Mouse (Mus musculus) mesoderm, embryonic 11.5 days (tissue): ENCODE measurements at regions not wholly inside any gene's neighbourhood (a gene's known extent, or its start where the extent isn't known, plus 50 kb on each side); places are given as distances from the start of the nearest gene placed in this dataset.

ENCODE experiments used
- DNase-seq: peaks from one replicate; pipeline ENCODE4 v3.0.0-alpha.2; 2012; ENCODE audit warnings: low read depth, low spot score

DNA sequence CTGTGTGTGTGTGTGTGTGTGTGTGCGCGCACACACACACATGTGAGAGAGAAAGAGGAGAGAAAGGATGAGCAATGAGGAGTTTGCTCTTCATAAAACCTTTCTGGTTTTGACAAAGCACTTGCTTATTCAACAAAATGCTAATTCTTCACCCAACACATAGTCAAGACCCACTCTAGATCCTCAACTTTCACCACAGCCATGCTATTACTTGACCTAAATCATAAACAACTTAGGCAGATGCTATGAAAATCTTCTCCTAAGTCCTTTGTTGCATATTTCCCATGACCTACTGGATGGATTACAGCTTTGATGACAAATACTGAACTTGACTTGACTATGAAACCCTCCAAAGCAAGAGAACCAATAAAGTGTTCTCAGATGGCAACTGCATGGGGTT is 196.3 kb upstream of the Ank start:
- no peak for DNase-seq

DNA sequence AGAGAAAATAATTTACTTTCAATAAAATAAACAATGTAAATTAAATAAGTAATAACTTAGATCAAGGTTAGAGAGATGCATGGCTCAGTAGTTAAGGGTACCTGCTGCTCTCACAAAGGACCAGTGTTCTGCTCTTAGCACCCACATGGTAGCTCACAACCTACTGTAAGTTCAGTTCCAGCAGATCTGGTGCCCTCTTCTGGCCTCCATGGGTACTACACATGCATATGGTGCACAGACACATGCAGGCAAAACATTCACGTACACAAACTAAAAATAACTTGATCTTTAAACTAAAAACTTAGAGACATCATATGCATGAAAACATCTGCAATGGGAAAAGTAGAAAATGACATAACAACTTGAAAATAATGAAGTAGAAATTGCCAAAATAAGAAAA is 184.2 kb upstream of the Ank start:
- DNase-seq, result peak; percentile 11

DNA sequence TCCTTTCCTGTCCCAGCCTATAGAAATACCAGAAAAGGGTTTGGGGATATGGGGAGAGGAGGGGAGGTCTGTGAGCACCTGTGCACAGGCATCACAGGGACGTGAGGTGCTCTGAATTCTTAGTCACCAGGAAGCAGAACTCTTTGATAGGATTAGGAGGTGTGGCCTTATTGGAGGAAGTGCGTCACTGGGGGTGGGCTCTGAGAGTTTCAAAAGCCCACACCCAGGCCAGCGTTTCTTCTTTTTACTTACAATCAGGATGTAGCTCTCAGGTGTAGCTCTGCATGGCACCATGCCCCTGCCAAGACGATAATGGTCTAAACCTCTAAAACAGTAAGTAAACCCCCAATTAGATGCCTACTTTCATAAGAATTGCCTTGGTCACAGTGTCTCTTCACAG is 162.6 kb upstream of the Ank start:
- DNase-seq, result no peak

DNA sequence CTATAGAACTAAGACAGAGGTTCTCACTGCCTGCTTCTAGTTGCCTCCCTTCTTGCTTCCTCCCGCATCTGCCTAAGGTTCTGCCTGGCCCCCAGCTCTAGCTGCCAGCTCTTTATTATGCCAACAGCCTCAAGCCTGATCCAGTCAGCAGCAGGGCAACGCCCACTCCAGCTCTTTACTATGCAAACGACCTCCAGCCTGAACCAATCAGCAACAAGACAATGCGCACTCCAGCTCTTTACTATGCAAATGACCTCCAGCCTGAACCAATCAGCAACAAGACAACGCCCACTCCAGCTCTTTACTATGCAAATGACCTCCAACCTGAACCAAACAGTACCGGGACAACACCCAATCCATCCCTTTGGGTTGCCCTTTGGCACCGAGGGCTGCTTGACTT is 162.2 kb upstream of the Ank start:
- DNase-seq, result peak; percentile 16

DNA sequence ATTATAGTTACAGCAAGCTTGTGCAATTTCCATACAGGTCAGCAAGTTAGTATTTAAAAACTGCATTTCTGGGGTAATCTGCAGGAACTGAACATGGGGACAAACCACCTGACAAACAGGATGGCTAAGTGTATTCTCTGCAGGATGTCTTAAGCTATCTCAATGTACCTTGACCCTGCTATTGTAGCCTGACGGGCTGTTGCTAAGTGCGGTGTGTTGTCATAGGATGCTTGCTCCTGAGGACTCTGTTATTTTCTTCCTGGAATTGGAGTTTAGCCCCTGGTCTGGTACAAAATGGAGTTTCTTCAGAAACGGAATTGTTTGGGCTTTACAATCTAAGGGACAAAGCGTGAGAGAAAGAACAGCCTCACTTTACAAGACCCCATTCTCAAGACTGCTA is 161.4 kb upstream of the Ank start:
- DNase-seq, result no peak

DNA sequence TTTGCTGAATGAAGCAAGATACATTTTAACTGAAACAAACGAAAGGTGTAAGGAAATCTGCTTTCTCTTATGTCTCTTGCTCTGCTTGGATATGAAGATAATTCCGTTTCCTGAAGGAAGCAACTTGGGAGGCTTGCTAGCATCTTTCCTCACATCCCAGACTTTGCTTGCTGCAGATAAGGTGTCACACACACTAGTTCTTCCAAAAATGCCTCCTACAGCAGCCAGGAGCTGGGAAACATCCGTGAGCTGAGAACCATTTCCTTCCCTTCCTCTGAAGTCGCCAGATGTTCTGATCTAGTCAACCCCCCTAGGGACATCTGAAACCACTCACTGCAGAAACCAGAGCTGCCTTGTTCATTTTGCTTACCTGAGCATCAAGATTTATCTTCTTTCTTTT is 157.8 kb upstream of the Ank start:
- DNase-seq, result no peak

DNA sequence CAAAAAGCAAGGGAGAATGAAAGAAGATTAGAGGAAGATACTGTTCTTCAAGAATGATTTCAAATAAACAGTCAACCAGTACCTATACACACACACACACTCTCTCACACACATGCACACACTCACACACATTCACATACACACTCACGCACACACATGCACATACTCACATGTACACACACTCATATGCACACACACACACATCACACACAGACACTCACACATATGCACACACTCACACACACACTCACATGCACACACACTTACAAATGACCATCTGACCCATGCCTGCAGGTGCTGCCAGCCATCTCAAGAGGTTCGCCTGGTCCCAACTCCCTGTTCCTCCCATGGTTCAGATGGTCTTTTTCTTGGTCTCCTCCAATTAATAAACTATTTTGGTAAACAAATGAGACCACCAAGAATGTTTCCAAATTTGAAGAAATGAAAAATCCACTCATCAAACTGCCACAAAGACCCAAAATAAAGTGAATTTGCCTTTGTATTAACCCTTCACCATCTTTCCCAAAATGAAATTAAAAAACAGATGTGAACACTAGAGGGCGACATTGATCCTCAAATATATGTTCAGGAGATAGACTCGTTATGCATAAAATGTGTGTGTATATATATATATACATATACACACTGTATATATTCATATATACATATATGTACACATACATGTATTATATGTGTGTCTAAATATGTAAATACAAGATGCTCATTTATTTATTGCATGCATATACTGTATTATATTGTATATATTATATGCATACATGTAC is 150.3 kb upstream of the Ank start:
- DNase-seq, result peak; percentile 49

DNA sequence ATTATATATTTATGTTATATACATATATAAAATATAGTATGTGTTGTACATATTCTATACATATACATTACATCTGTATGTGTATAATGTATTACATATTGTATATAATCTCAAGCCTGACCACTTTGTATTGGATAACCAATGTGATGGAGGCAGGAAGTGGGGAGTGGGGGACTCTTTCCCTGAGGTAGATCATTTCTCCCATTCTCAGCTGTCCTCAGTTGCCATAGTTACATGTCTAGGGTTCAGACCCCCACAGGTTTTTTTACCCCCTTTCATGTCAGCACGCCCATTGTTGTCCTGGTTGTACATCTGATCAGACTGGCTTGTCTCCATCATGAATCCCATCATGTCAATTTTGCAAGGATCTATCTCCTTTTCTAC is 149.7 kb upstream of the Ank start:
- DNase-seq, result no peak

DNA sequence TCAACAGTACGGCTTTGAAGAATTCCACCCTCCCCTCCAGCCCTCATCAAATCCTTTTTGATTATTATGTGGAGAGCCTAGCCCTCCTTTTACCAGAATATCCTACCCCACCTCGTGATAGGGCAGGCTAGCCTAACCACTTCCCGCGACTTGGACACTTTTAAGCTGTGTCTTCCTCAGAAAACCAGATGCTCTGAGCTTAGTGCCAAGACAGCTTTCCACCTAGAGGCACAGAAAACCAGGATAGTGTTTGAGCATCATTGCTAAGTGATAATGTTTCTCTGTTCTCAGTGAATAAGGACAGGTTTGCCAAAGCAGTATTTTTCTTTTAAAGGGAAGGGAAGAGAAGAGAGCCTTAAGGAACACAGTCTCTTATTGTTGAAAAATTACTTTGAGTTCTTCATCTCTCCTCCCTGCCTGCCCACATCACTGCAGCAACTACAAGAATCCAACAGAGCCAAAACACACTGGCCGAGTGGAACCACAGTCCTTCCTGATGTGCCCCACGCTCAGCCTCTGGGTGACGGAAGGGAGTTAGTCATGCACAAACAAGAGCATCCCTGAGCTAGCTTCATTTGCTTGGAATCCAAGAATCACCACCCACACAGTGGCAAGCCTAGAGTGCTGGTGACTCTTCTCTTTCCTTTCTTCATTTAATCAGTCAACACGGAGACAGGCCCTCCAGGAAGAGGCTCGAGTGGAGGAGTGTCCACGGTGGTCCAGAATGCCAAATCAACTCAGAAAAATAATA is 144.4 kb upstream of the Ank start:
- DNase-seq, result no peak

DNA sequence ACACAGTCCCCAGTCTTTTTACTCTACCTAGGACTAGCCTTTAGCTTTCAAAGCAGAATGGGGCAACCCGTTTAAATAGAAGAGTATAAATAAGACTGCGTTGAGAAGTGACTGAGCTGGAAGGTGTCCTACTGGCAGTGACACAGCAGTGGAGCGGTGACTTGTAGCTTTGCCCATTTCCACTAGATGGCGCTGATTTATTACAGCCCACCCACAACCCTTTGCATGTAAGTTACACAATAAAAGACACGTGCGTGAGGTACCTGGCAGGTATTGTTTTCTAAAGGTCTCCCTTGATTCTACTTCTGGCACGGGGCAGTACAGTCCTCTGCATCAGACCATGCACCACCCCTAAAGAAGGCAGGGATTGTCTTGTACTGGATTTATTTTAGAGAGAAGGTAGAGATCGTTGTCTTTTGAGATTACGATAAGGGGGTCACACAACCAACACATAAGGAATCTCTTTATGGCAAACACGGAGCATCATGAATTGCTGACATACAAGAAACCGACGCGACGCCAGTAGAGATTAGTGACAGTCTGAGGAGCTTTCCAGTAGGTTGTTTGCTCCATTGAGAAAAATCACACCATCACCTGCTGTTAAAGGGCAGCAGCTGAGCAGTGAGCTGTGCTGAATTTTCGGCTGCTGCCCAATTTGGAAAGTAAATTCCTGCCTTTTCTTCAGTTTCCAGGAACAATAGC is 140.5 kb upstream of the Ank start:
- DNase-seq, result peak; percentile 73

DNA sequence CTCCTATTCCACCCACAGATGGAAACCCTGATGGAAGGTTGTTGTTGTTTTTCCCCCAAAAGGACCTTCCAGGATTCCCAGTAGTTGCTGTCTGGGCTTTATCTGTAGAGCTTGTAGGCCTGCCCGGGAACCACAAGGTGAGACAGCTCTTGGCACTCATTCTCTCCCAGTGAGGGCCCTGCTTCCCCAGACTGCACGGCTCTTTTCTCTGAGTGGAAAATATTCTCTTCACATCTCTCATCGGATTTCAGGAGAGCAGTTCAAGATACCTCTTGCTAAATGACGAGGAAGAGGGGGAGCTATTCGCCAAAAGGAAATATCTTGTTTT is 140.0 kb upstream of the Ank start:
- no peak for DNase-seq

DNA sequence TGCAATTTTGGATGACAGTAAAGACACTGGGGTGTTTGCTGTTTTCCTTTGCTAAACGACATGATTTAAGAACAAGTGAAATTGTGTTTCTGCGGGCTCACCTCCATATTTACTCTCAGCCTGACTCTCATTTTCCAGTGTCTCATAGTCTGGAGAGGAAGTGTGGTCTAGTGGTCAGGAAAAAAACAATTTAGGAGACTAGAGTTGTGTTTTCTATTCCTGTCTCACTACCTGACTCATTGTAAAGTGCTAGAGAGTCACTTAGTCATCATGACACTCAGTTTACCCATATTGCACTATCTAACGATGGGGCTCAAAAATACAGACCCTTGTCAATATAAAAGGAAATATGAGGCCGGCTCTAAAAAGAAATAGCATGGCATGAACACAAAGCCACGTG is 138.7 kb upstream of the Ank start:
- no peak for DNase-seq

DNA sequence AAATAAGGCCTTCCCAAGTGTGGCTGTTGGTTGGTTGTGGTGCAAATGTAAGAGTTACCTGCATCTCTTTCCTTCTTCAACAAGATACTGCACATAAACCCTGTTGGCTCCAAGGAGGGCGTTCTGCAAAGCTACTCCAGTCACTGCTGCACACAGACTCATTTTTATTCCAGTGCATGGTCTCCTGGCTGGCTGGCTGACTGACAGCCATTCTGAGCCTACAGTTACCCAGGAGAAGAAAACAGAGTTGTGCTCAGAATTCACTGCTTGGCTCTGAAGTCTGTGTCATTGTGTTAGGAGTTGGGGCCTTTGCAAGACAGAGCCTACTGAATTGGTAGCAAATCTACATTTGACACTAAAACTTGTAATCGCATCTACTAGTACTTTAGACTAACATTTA is 138.0 kb upstream of the Ank start:
- DNase-seq, result no peak

DNA sequence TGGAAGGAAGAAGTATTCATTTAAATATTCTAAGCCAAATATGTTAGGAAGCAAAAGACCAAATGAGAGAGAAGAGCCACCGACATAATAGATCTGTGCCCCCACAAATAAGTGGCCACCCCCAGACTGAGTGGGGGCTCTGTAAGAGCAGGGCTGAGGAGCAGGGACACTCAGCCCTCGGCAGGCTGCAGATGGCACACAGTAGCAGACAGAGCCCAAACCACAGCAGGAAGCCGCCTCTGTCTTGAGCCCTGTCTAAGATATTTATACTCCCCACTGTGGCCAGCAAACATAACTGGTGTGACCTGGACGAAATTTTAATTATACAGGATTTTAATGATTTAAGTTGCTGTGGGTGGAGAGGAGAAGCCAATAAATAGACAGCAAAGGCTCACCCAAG is 126.4 kb upstream of the Ank start:
- DNase-seq, result no peak

DNA sequence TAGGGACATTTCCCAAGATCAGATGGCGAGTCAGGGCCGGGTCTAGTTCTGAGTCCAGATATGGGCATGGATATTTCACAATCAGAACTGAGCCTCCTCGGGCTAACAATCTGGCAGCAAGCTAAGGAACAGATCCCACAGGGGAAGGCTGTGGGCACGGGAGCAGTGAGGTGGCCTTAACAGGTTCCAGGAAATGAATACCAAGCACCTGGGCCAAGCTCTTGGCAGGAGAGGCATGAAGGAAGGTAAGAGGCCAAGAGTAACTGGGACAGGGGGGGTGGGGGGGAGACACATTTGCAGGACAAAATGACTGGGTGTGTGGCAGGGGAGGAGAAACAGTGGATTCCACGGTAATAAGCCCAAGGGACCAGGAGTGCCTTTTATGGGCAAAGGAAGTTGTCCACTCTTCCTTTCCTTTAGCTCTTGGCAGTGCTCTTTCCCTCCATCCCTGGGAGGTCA is 124.9 kb upstream of the Ank start:
- no peak for DNase-seq

DNA sequence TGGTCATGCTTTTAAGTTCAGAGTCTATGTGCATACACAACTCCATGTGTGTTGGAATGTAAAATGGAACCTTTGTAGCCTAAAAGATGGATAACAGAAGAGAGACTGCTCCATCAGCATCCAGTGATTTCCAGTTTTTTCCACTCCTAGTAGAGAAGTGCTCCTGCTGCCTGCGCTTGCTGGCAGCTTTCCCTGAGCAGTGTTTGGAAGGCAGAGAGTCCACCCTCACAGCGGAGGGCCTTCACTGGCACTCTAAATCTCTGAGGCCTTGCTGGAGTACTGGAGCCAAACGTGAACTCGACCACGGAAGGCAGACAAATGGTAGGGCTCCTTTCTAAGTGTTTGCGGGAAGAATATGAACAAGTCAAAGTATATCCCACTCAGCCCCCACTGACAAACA is 108.0 kb upstream of the Ank start:
- DNase-seq, result no peak

DNA sequence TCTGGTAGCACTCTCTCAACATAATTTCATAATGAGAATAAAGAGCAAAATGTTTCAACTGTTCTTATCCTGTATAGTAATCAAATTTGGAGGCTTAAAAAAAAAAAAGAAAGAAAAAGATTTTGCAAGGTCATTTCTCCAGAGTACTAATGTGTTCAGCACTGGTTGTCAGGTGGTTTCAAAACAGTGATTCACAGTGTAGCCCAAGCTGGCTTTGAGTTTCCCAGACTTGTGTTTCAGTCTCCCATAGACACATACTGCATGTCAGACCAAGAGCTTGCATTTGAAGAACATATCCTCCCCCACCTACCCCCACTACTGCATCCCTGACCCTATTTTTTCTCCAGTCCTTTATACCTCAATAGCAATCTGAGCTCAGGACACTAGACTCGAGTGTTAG is 107.2 kb upstream of the Ank start:
- no peak for DNase-seq

DNA sequence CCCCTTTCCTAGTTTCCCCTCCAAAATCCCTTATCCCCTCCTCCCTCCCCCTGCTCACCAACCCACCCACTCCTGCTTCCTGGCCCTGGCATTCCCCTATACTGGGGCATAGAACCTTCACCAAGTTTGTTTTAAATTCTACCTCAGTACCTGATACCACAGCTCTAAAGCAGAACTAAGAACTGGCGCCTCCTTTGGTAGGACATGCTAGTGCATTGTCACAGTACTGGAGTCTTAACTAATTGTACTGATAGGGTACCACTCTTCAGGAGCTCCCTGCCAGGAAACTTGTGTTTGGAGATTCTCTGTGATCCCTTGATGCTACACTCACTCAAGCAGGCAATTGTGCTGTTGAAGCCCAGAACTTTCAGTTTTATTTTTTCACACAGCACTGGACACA is 92.0 kb upstream of the Ank start:
- DNase-seq, result no peak

DNA sequence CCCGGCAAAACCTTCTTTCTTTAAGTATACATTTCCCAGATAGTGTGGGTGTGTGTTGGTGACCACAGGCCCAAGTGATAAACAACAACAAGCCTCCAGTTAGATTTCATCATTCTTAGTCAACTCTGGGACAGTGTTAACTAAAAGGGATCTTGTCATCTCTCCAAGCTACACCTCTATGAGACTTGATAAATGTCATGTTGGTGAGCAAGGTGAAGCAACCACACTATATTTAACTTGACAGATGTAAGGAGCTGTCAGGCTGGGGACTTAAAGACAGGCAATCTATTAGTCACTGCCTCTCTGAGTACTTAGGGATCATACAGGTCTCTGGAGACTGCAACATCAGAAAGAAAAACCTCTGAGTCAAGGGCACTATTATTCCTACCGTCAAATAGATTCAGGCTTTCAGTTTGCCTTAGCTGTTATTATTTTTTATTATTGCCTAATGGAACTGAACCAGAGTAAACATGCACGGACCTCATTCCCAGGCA is 87.8 kb upstream of the Ank start:
- DNase-seq, result no peak

DNA sequence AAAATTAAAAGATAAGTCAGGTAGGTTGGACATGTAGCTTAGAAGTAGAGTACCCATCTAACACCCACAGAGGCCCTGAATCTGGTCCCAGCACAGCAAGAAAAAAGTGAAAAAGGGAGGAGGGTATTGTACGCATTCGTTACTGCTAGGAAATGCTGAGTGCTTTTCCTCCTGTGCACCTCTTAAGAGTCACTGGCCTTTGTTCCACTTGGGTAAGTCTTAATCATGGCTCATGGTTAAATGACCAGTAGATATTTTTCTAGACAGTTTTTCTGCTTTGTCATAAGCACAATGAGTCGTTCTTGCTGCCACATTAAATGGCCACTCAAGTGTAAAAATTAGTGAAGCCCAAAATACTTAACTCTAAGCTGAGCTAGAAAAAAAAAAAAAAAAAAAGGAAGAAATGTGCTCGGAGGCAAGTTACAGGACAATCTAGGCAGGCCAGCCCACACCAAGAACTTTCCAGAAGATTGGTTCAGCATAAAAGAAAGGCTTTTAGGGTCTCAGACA is 86.0 kb upstream of the Ank start:
- no peak for DNase-seq

DNA sequence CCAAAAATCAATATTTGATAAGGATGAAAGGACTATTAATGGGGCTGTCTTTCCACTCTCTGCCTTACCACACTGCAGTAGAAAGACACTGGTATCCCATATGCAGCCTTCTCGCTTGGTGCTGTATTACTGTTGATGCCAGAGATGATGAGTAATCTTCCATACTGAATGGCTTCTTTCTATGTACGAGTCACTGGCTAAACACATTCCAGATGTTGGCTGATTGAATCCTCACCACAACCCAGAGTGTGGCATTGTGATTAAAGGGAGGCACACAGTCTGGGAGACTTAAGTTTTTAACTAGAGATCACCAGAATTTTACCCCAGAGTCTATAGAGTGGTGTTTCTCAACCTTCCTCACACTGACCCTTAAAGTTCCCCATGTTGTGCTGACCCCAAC is 84.9 kb upstream of the Ank start:
- no peak for DNase-seq

DNA sequence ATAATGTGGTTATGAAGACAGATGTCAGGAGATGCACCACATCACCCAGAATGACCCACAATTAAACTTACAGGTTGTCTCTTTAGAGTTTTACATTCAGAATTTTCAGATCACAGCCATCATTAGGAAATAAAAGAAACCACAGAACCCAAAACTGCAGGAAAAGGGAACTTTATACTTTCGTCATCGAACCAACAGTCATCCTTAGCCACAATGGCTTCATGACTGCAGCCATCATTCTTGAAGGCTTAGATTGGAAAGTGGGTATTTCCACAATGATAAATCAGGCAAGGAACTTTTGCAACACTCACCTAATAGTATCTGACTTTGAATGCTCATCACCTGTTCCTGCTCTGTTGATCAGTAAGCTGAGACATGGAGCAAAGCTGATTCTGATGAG is 75.9 kb upstream of the Ank start:
- DNase-seq, result no peak
